Comparison of ENCODE assay signal across 16 mouse cellular contexts in the genomic region with DNA sequence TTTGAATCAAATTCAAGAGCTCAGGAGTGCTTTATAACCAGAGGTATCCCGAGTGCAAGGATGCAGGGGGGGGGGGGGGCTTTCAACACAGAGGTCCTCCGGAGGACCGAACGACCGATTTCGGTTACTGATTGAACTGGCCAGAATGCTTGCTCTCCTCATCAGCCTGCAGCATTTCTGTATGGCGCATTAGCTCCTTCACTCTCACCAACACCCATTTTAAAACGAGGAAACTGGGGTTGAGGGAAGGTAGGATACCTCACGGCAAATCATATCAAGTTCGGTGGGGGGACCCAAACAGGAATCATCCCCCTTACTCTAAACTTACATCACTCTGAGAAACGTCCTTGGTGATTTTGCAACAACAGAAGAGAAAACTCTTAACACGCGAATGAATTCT. TPM values are rescaled to one million over a fixed set of nuclear protein-coding genes. Genes with fewer than 3 reads are reported as not detected.
DNase-seq lines count a peak whose midpoint lies in the region; ATAC-seq lines count a peak whose summit lies in the region.
"Had no signal": no experiment of that assay in that cellular context is flagged by ENCODE, and none has a peak within 500 bp of the region (broad histone marks: within the 10 kb centered on the region; RNA-seq: fewer than 3 reads in every experiment).

No protein-coding gene starts in this region.

- no peaks in the 10 kb centered on the region for H3K9me3 ChIP-seq in heart, embryonic 11.5 days (replicated peaks; ENCODE audit: control insufficient read depth, low read length)
- no peaks in the 10 kb centered on the region for H3K9me3 ChIP-seq in embryonic facial prominence, embryonic 11.5 days (replicated peaks; ENCODE audit: control insufficient read depth, low read length)
- no peaks in the 10 kb centered on the region for H3K9me3 ChIP-seq in kidney, embryonic 14.5 days (ENCODE audit: control insufficient read depth, low read length)
- H3K9me3 ChIP-seq in limb, embryonic 15.5 days: no peaks in the 10 kb centered on the region
- H3K9me3 ChIP-seq: heart, embryonic 15.5 days had no signal

- no peak overlapping the region for H3K9ac ChIP-seq in heart, embryonic 11.5 days (ENCODE audit: low read depth, low read length)
- no peak overlapping the region for H3K9ac ChIP-seq in embryonic facial prominence, embryonic 11.5 days (replicated peaks; ENCODE audit: low read length)
- no peak overlapping the region for H3K9ac ChIP-seq in kidney, embryonic 14.5 days (ENCODE audit: low read depth, low read length)
- no peak overlapping the region for H3K9ac ChIP-seq in limb, embryonic 15.5 days
- H3K9ac ChIP-seq: heart, embryonic 15.5 days had no signal

- H3K27me3 ChIP-seq in heart, embryonic 11.5 days (ENCODE audit: control insufficient read depth, insufficient read depth, low read length): peaks cover 38% of the 10 kb centered on the region
- H3K27me3 ChIP-seq in embryonic facial prominence, embryonic 11.5 days (ENCODE audit: control insufficient read depth, insufficient read depth, low read length): peaks cover 30% of the 10 kb centered on the region
- peaks cover 42% of the 10 kb centered on the region for H3K27me3 ChIP-seq in kidney, embryonic 14.5 days (ENCODE audit: control insufficient read depth, insufficient read depth, low read length)
- H3K27me3 ChIP-seq in limb, embryonic 15.5 days: peaks cover 36% of the 10 kb centered on the region

- no peak overlapping the region for H3K4me2 ChIP-seq in heart, embryonic 11.5 days
- H3K4me2 ChIP-seq in embryonic facial prominence, embryonic 11.5 days (ENCODE audit: low read depth, low read length): no peak overlapping the region
- H3K4me2 ChIP-seq in kidney, embryonic 14.5 days (replicated peaks; ENCODE audit: low read depth, low read length): peak overlapping the region; percentile 21
- 0 out of 2 replicates have a peak overlapping the region, but pooled peaks have one; percentile 7 for H3K4me2 ChIP-seq in limb, embryonic 15.5 days

- 33% methylated on average over 13 of the region's 13 CpGs for WGBS in heart, embryonic 11.5 days (ENCODE audit: insufficient replicate concordance)
- 30% methylated on average over 13 of the region's 13 CpGs for WGBS in embryonic facial prominence, embryonic 11.5 days
- WGBS in kidney, embryonic 14.5 days: 35% methylated on average over 13 of the region's 13 CpGs
- 23% methylated on average over 13 of the region's 13 CpGs for WGBS in limb, embryonic 15.5 days

- DNase-seq in heart, adult 11 months: peak; percentile 16
- no peak for DNase-seq in embryonic facial prominence, embryonic 11.5 days (ENCODE audit: low spot score)
- DNase-seq in adrenal gland, postnatal 14 days: no peak
- DNase-seq: adrenal gland, postnatal 10 days; layer of hippocampus, adult 9-11 months; lung, postnatal 10 days; midbrain, embryonic 14.5 days had no signal

- ATAC-seq in heart, embryonic 11.5 days (replicated peaks; ENCODE audit: insufficient number of reproducible peaks, low FRiP score, low TSS enrichment): no peak
- ATAC-seq in embryonic facial prominence, embryonic 11.5 days (replicated peaks; ENCODE audit: insufficient number of reproducible peaks, low FRiP score, low TSS enrichment, low read depth): no peak
- no peak for ATAC-seq in kidney, embryonic 14.5 days (ENCODE audit: low FRiP score, low TSS enrichment)
- ATAC-seq in limb, embryonic 15.5 days (ENCODE audit: insufficient number of reproducible peaks, low FRiP score, low TSS enrichment, low read depth): no peak
- no peak for ATAC-seq in frontal cortex, adult (ENCODE audit: low TSS enrichment)
- ATAC-seq in megakaryocyte progenitor cell, adult 5-6 weeks (replicated peaks; ENCODE audit: poor library complexity): no peak
- ATAC-seq: forebrain, embryonic 14.5 days; hindbrain, embryonic 16.5 days had no signal

- H3K4me3 ChIP-seq in heart, embryonic 11.5 days (ENCODE audit: low read depth, low read length): no peak overlapping the region
- H3K4me3 ChIP-seq in embryonic facial prominence, embryonic 11.5 days (ENCODE audit: low read depth, low read length): 0 out of 2 replicates have a peak overlapping the region, but pooled peaks have one; percentile 3
- H3K4me3 ChIP-seq in kidney, embryonic 14.5 days (ENCODE audit: low read length): peak overlapping the region; percentile 6
- H3K4me3 ChIP-seq in limb, embryonic 15.5 days: peak overlapping the region; percentile 22

- H3K27ac ChIP-seq in heart, embryonic 11.5 days (ENCODE audit: low read depth, low read length): no peak overlapping the region
- H3K27ac ChIP-seq in embryonic facial prominence, embryonic 11.5 days (replicated peaks; ENCODE audit: low read depth, low read length): no peak overlapping the region
- H3K27ac ChIP-seq in kidney, embryonic 14.5 days (ENCODE audit: low read depth, low read length): no peak overlapping the region
- no peak overlapping the region for H3K27ac ChIP-seq in limb, embryonic 15.5 days
- H3K27ac ChIP-seq: heart, embryonic 15.5 days had no signal

- H3K4me1 ChIP-seq in heart, embryonic 11.5 days (ENCODE audit: control insufficient read depth, insufficient read depth, low read length): peaks cover 7% of the 10 kb centered on the region; the same call in 1 of the 2 replicates
- H3K4me1 ChIP-seq in embryonic facial prominence, embryonic 11.5 days (ENCODE audit: control insufficient read depth, insufficient read depth, low read length): no peaks in the 10 kb centered on the region; the same call in 1 of the 2 replicates
- H3K4me1 ChIP-seq in kidney, embryonic 14.5 days (ENCODE audit: control insufficient read depth, insufficient read depth, low read length): peaks cover 7% of the 10 kb centered on the region; the same call in 1 of the 2 replicates
- peaks cover 13% of the 10 kb centered on the region for H3K4me1 ChIP-seq in limb, embryonic 15.5 days

- H3K36me3 ChIP-seq in heart, embryonic 11.5 days (ENCODE audit: control insufficient read depth, insufficient read depth, low read length): no peaks in the 10 kb centered on the region
- no peaks in the 10 kb centered on the region for H3K36me3 ChIP-seq in embryonic facial prominence, embryonic 11.5 days (replicated peaks; ENCODE audit: control insufficient read depth, insufficient read depth, low read depth, low read length)
- H3K36me3 ChIP-seq in kidney, embryonic 14.5 days (ENCODE audit: control insufficient read depth, insufficient read depth, low read length): no peaks in the 10 kb centered on the region
- no peaks in the 10 kb centered on the region for H3K36me3 ChIP-seq in limb, embryonic 15.5 days
- H3K36me3 ChIP-seq: heart, embryonic 15.5 days had no signal

RNA-seq across cellular contexts. Expression of gene Fermt1, which starts 1.7 kb away (rescaled TPM):
- 0.44 and 1.5 TPM in 2 replicates for polyA plus RNA-seq in heart, embryonic 11.5 days (2014; fragmentation: Nextera tagmentation; extraction: Ambion mirVana)
- polyA plus RNA-seq in embryonic facial prominence, embryonic 11.5 days (2014; fragmentation: Nextera tagmentation; extraction: Ambion mirVana): 6.6 and 10.8 TPM in 2 replicates
- 12.4 and 15.9 TPM in 2 replicates for polyA plus RNA-seq in kidney, embryonic 14.5 days (2014; fragmentation: Nextera tagmentation; extraction: Ambion mirVana)
- polyA plus RNA-seq in limb, embryonic 15.5 days (2015; fragmentation: Nextera tagmentation; extraction: Ambion mirVana): 20.9 and 24.4 TPM in 2 replicates
- not detected in 2 replicates for total RNA-seq in megakaryocyte progenitor cell, adult 5-6 weeks (2015)
- total RNA-seq in megakaryocyte progenitor cell, adult 5-6 weeks (2017): not detected in 2 replicates
- total RNA-seq in adrenal gland, postnatal 14 days (2021): not detected in 2 replicates
- total RNA-seq: gastrocnemius, postnatal 4 days had no signal
- polyA plus RNA-seq: forebrain, embryonic 14.5 days; midbrain, embryonic 14.5 days had no signal

Comparison
In these comparisons a context has a peak if more than half of its experiments do, and no peak if none do; other contexts are left out.
1. H3K4me2 ChIP-seq: peak in kidney, embryonic 14.5 days (single experiment) and limb, embryonic 15.5 days (single experiment); none in heart, embryonic 11.5 days (single experiment) and embryonic facial prominence, embryonic 11.5 days (single experiment).